Mouse (Mus musculus) CH12.LX (cell line): ENCODE data around the gene Nkx1-1. TPM values are rescaled to one million over a fixed set of nuclear protein-coding genes. Genes with fewer than 3 reads are reported as not detected.

ENCODE experiments used
- DNase-seq: peaks from one replicate; pipeline ENCODE4 v3.0.0-alpha.2; 2013; ENCODE audit errors: extremely low read depth
- H3K27ac ChIP-seq: 2 replicates; pipeline ENCODE4 v1.5.1; 2012; ENCODE audit warnings: low read depth, mild to moderate bottlenecking, control low read depth, moderate library complexity; ENCODE audit not compliant: insufficient read depth
- H3K27me3 ChIP-seq: replicated peaks from 2 replicates; pipeline ENCODE3; 2012; ENCODE audit warnings: inconsistent platforms
- H3K36me3 ChIP-seq, 2 experiments: replicated peaks in 1 of 2; 2 replicates each; pipeline versions ENCODE3 to v1.6.1; 2012; ENCODE audit warnings: inconsistent platforms in 1 of 2, low read length in 1 of 2, mild to moderate bottlenecking in 1 of 2, mixed read lengths in 1 of 2, moderate library complexity in 1 of 2; ENCODE audit not compliant: control insufficient read depth in 1 of 2, insufficient read depth in 1 of 2
- H3K4me1 ChIP-seq, 2 experiments: 2 replicates each; pipeline ENCODE4 v1.6.1; 2012; ENCODE audit warnings: inconsistent platforms in 1 of 2, moderate library complexity in 1 of 2; ENCODE audit not compliant: insufficient read depth in 2 of 2, control insufficient read depth in 1 of 2
- H3K4me2 ChIP-seq: 2 replicates; pipeline ENCODE4 v1.6.1; 2012; ENCODE audit warnings: low read depth, mild to moderate bottlenecking, control low read depth; ENCODE audit not compliant: poor library complexity, insufficient read depth, severe bottlenecking
- H3K4me3 ChIP-seq, 3 experiments: fragments of 150-350 bp in 1 of 3; sonication (generic) in 1 of 3; replicated peaks in 1 of 3; 2 replicates each; pipeline versions ENCODE3 to v1.5.1; 2011 to 2012; ENCODE audit warnings: low read depth in 2 of 3, low read length in 2 of 3, mild to moderate bottlenecking in 2 of 3, moderate library complexity in 2 of 3, control low read depth in 1 of 3, improper control_type of control experiment in 1 of 3, inconsistent platforms in 1 of 3, mixed read lengths in 1 of 3; ENCODE audit not compliant: poor library complexity in 1 of 3
- H3K79me2 ChIP-seq: replicated peaks from 2 replicates; pipeline ENCODE4 v1.6.1; 2012; ENCODE audit warnings: mild to moderate bottlenecking, moderate library complexity; ENCODE audit not compliant: control insufficient read depth, poor library complexity, insufficient read depth, severe bottlenecking; ENCODE audit errors: extremely low read depth
- H3K9ac ChIP-seq: 2 replicates; pipeline ENCODE4 v1.6.1; 2012; ENCODE audit warnings: low read depth, mild to moderate bottlenecking, control low read depth, moderate library complexity; ENCODE audit not compliant: insufficient read depth
- H3K9me3 ChIP-seq: replicated peaks from 2 replicates; pipeline ENCODE3; 2012; ENCODE audit warnings: low read length, inconsistent platforms, mixed read lengths
- CHD2 ChIP-seq: IDR thresholded peaks from 2 replicates; pipeline ENCODE4 v1.6.1; 2011; ENCODE audit warnings: low read length, improper control_type of control experiment
- CTCF ChIP-seq, 2 experiments: IDR thresholded peaks in 1 of 2; conservative IDR thresholded peaks in 1 of 2; 2 replicates each; pipeline ENCODE4 v1.5.1; 2011 to 2012; ENCODE audit warnings: low read depth in 2 of 2, low read length in 2 of 2, improper control_type of control experiment in 1 of 2, inconsistent platforms in 1 of 2, mild to moderate bottlenecking in 1 of 2, moderate library complexity in 1 of 2
- EP300 ChIP-seq: IDR thresholded peaks from 2 replicates; pipeline ENCODE4 v1.6.1; 2011; ENCODE audit warnings: low read length, improper control_type of control experiment
- ETS1 ChIP-seq: conservative IDR thresholded peaks from 2 replicates; pipeline ENCODE4 v1.6.1; 2012; ENCODE audit warnings: low read depth, mild to moderate bottlenecking, inconsistent platforms, low read length, improper control_type of control experiment, moderate library complexity
- HCFC1 ChIP-seq: IDR thresholded peaks from 2 replicates; pipeline ENCODE4 v1.6.1; 2012; ENCODE audit warnings: low read depth, mild to moderate bottlenecking, inconsistent platforms, low read length, improper control_type of control experiment
- IRF4 ChIP-seq: IDR thresholded peaks from 2 replicates; pipeline ENCODE4 v1.6.1; 2014; ENCODE audit warnings: low read depth, mild to moderate bottlenecking, inconsistent platforms, low read length, improper control_type of control experiment
- JUND ChIP-seq: conservative IDR thresholded peaks from 2 replicates; pipeline ENCODE4 v1.6.1; 2011; ENCODE audit warnings: low read depth, low read length, improper control_type of control experiment
- MAFK ChIP-seq: IDR thresholded peaks from 2 replicates; pipeline ENCODE4 v1.6.1; 2011; ENCODE audit warnings: low read length, improper control_type of control experiment; ENCODE audit not compliant: insufficient replicate concordance
- MAX ChIP-seq: IDR thresholded peaks from 2 replicates; pipeline ENCODE4 v1.6.1; 2011; ENCODE audit warnings: low read length, improper control_type of control experiment
- MEF2A ChIP-seq: IDR thresholded peaks from 2 replicates; pipeline ENCODE4 v1.6.1; 2014; ENCODE audit warnings: low read depth, mild to moderate bottlenecking, inconsistent platforms, low read length, improper control_type of control experiment, borderline replicate concordance
- MXI1 ChIP-seq: IDR thresholded peaks from 2 replicates; pipeline ENCODE4 v1.6.1; 2011; ENCODE audit warnings: mild to moderate bottlenecking, low read depth, low read length, improper control_type of control experiment
- PAX5 ChIP-seq: IDR thresholded peaks from 2 replicates; pipeline ENCODE4 v1.6.1; 2012; ENCODE audit warnings: low read length, inconsistent platforms, mixed read lengths
- POLR2AphosphoS2 ChIP-seq: IDR thresholded peaks from 2 replicates; pipeline ENCODE4 v1.6.1; 2011; ENCODE audit warnings: low read depth, low read length, improper control_type of control experiment
- RCOR1 ChIP-seq: conservative IDR thresholded peaks from 2 replicates; pipeline ENCODE4 v1.6.1; 2012; ENCODE audit warnings: low read depth, mild to moderate bottlenecking, inconsistent platforms, low read length, improper control_type of control experiment
- SIN3A ChIP-seq: IDR thresholded peaks from 2 replicates; pipeline ENCODE4 v1.6.1; 2012; ENCODE audit warnings: low read length, improper control_type of control experiment, inconsistent platforms
- SMC3 ChIP-seq: IDR thresholded peaks from 2 replicates; pipeline ENCODE4 v1.6.1; 2011; ENCODE audit warnings: low read depth, low read length, improper control_type of control experiment
- USF1 ChIP-seq: IDR thresholded peaks from 2 replicates; pipeline ENCODE4 v1.6.1; 2014; ENCODE audit warnings: low read depth, mild to moderate bottlenecking, inconsistent platforms, low read length, improper control_type of control experiment
- ZKSCAN1 ChIP-seq: IDR thresholded peaks from 2 replicates; pipeline ENCODE4 v1.6.1; 2012; ENCODE audit warnings: low read depth, inconsistent platforms, low read length, improper control_type of control experiment, borderline replicate concordance
- dilution Hi-C: fragments of 300-500 bp; cut with MboI; formaldehyde crosslinking; loops from 2 replicates; pipeline ENCODE4 v1.14.3; 2020; ENCODE audit warnings: low sequenced_read_pairs; ENCODE audit not compliant: extremely low pct_unique_long_range_greater_than_20kb, extremely low pct_ligation_motif_present
- in situ Hi-C: fragments of 300-500 bp; cut with MboI; formaldehyde crosslinking; loops from 3 replicates; pipeline ENCODE4 v1.14.3; 2019; ENCODE audit warnings: low sequenced_read_pairs, low pct_ligation_motif_present, low pct_unique_long_range_greater_than_20kb, mixed read lengths
- polyA plus RNA-seq: library from polyadenylated mRNA; unstranded; fragments of >175 nt; gene quantifications from 2 replicates; pipeline ENCODE4 v1.2.1, GENCODE M21; 2012; ENCODE audit warnings: low read depth; ENCODE audit not compliant: insufficient read length
- total RNA-seq, 2 experiments: library from RNA; depleted of rRNA; stranded (reverse); fragments of 300-350 nt in 1 of 2; fragments of >200 nt in 1 of 2; gene quantifications; 2 replicates each; pipeline ENCODE4 v1.2.3; 2012 to 2014

Nkx1-1 gene
- total and polyA plus RNA-seq, 3 experiments: not detected

- no peak for TF ChIP-seq MEF2A
- peak; percentile 74 for TF ChIP-seq SMC3
- no peak for TF ChIP-seq ETS1
- no peak for TF ChIP-seq SIN3A
- TF ChIP-seq USF1: no peak
- peak; percentile 53 to 84 for TF ChIP-seq CTCF (conservative IDR thresholded peaks at IDR 0.05 in 1 of 2, IDR thresholded peaks at IDR 0.05 in 1 of 2; ENCODE audit: low read depth in 2 of 2, low read length in 2 of 2)
- TF ChIP-seq MAX: no peak
Observed at GRCm38 (mm10) chr5:33442927-33443710, 9.3 kb upstream of the Nkx1-1 start (continued).

GRCm38 (mm10) chr5:33438214-33438613 lies 4.4 kb upstream of the Nkx1-1 start:
- peaks cover 23% of the 10 kb centered on the region for H3K9me3 ChIP-seq
- no peak overlapping the region for H3K9ac ChIP-seq
- H3K4me1 ChIP-seq: peaks cover 0 to 3% of the 10 kb centered on the region in 2 experiments; a peak in 1 of 4 replicates
- peaks cover 10% of the 10 kb centered on the region for H3K27me3 ChIP-seq
- no peak overlapping the region for H3K4me3 ChIP-seq
- no peaks in the 10 kb centered on the region for H3K36me3 ChIP-seq
- no peaks in the 10 kb centered on the region for H3K79me2 ChIP-seq
- peak; percentile 55 for DNase-seq
- no peak overlapping the region for H3K27ac ChIP-seq
- in situ Hi-C loops (no loop called here), dilution Hi-C loops (no loop called here)
- no peak overlapping the region for H3K4me2 ChIP-seq
- TF ChIP-seq SIN3A (peak; percentile 99), IRF4 (0 out of 2 replicates have a peak, but pooled peaks have one; percentile 9), MXI1 (peak; percentile 96), HCFC1 (no peak), CTCF (conservative IDR thresholded peaks at IDR 0.05 in 1 of 2, IDR thresholded peaks at IDR 0.05 in 1 of 2; ENCODE audit: low read depth in 2 of 2, low read length in 2 of 2) (no peak)

GRCm38 (mm10) chr5:33435941-33436340 lies 2.2 kb upstream of the Nkx1-1 start:
- dilution Hi-C loops: no loop called here
- no peak for TF ChIP-seq IRF4
- no peak for TF ChIP-seq ZKSCAN1
- TF ChIP-seq MEF2A: no peak
- TF ChIP-seq EP300: no peak
- TF ChIP-seq POLR2AphosphoS2: no peak
- no peak for TF ChIP-seq MAFK
- TF ChIP-seq RCOR1: no peak
- no peak for TF ChIP-seq CHD2
- no peak for TF ChIP-seq MXI1
- TF ChIP-seq HCFC1: no peak
- no peak for TF ChIP-seq JUND
- TF ChIP-seq CTCF (conservative IDR thresholded peaks at IDR 0.05 in 1 of 2, IDR thresholded peaks at IDR 0.05 in 1 of 2; ENCODE audit: low read depth in 2 of 2, low read length in 2 of 2): no peak
- no peak for TF ChIP-seq SIN3A
- TF ChIP-seq PAX5: no peak
- in situ Hi-C loops: no loop called here

More at GRCm38 (mm10) chr5:33435941-33436340, 2.2 kb upstream of the Nkx1-1 start:
- peaks cover 44% of the 10 kb centered on the region for H3K9me3 ChIP-seq
- H3K9ac ChIP-seq: no peak overlapping the region
- no peak overlapping the region for H3K27ac ChIP-seq
- H3K4me2 ChIP-seq: no peak overlapping the region
- H3K27me3 ChIP-seq: peaks cover 3% of the 10 kb centered on the region
- H3K36me3 ChIP-seq: no peaks in the 10 kb centered on the region
- DNase-seq: no peak
- H3K4me3 ChIP-seq: no peak overlapping the region
- no peaks in the 10 kb centered on the region for H3K79me2 ChIP-seq
- no peaks in the 10 kb centered on the region for H3K4me1 ChIP-seq
